ENCODE assay signal across 22 mouse cellular contexts in the genomic region with DNA sequence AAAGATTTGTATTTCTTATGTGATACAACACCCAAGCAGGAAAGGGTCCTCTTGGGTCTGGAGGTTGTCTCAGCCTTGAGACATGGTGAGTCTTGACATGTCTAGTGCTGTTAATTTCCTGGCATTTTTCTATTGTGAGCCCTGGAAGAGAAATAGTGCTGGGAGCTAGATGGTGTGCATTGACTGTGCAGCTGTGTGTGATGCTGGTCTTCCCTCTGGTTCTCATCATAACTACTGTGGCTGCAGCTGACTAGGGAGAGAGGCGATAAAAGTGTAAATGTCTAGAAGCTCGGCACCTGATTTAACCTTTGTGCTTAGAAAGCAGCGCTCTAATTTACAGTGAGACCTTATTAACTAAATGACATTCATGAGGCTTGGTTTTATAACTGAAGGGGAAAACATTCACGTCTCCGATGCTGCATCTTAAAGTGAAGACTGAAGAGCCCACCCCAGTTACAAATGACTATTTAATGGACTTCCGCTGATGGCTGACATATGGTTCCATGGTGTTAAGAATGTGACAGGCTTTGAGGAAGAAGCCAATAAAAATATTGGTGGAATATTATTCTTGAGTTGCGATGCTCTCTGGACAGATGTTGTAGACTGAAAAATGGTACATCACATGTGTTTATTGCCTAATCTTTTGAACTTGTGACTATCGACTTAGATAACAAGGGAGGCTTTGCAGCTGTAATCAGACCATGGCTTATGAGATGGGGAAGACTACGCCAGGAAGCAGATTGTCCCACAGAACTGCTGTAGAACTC.
DNase-seq lines count a peak whose midpoint lies in the region; ATAC-seq lines count a peak whose summit lies in the region.
"Had no signal": no experiment of that assay in that cellular context is flagged by ENCODE, and none has a peak within 500 bp of the region (broad histone marks: within the 10 kb centered on the region; RNA-seq: fewer than 3 reads in every experiment).

No protein-coding gene starts in this region.

- H3K27me3 ChIP-seq in kidney, embryonic 15.5 days, result no peaks in the 10 kb centered on the region
- H3K27me3 ChIP-seq: forebrain, embryonic 12.5 days; heart, embryonic 13.5 days; hindbrain, embryonic 15.5 days; liver, embryonic 13.5 days; midbrain, embryonic 12.5 days; neural tube, embryonic 12.5 days had no signal

- H3K9me3 ChIP-seq in kidney, embryonic 15.5 days (replicated peaks), result no peaks in the 10 kb centered on the region
- H3K9me3 ChIP-seq: forebrain, embryonic 12.5 days; hindbrain, embryonic 15.5 days; liver, embryonic 13.5 days; midbrain, embryonic 12.5 days; neural tube, embryonic 12.5 days had no signal

- no peaks in the 10 kb centered on the region for H3K36me3 ChIP-seq in kidney, embryonic 15.5 days
- H3K36me3 ChIP-seq: forebrain, embryonic 12.5 days; heart, embryonic 13.5 days; hindbrain, embryonic 15.5 days; liver, embryonic 13.5 days; midbrain, embryonic 12.5 days; neural tube, embryonic 12.5 days had no signal

- no peak overlapping the region for H3K4me3 ChIP-seq in kidney, embryonic 15.5 days (replicated peaks)
- H3K4me3 ChIP-seq: forebrain, embryonic 12.5 days; heart, embryonic 13.5 days; hindbrain, embryonic 15.5 days; left cerebral cortex, adult 2 months; liver, embryonic 13.5 days; midbrain, embryonic 12.5 days; neural tube, embryonic 12.5 days had no signal

- ATAC-seq in kidney, embryonic 15.5 days (replicated peaks; ENCODE audit: low FRiP score), result peak; percentile 82
- ATAC-seq: activated CD4-positive, CD25-positive, alpha-beta regulatory T cell, adult 4 months; CD4-positive, CD25-positive, alpha-beta regulatory T cell, adult 4 months had no signal

- DNase-seq in embryo, embryonic 11 days, result peak; percentile 9
- DNase-seq in embryo, embryonic 9.5 days (ENCODE audit: extremely low spot score), result no peak
- no peak for DNase-seq in kidney, adult 11 months
- peak; percentile 31 for DNase-seq in kidney, postnatal 14 days
- peak; percentile 52 for DNase-seq in lung, postnatal 36 days
- no peak for DNase-seq in left cerebral cortex, adult 8-10 months (ENCODE audit: low spot score in 2 of 2)
- DNase-seq: adrenal gland, postnatal 10 days; cerebellum, adult 9-10 months; layer of hippocampus, adult 9-11 months; liver, embryonic 13.5 days; right cerebral cortex, adult 18-20 months; thymus, postnatal 14 days had no signal

- peaks cover 19% of the 10 kb centered on the region; the same call in 1 of the 2 replicates for H3K4me1 ChIP-seq in kidney, embryonic 15.5 days
- H3K4me1 ChIP-seq: forebrain, embryonic 12.5 days; heart, embryonic 13.5 days; hindbrain, embryonic 15.5 days; liver, embryonic 13.5 days; midbrain, embryonic 12.5 days; neural tube, embryonic 12.5 days had no signal

- peak overlapping the region; percentile 62 for H3K27ac ChIP-seq in kidney, embryonic 15.5 days
- H3K27ac ChIP-seq: forebrain, embryonic 12.5 days; heart, embryonic 13.5 days; hindbrain, embryonic 15.5 days; left cerebral cortex, adult 2 months; liver, embryonic 13.5 days; macrophage; midbrain, embryonic 12.5 days; neural tube, embryonic 12.5 days had no signal

- H3K4me2 ChIP-seq in kidney, embryonic 15.5 days, result no peak overlapping the region
- H3K4me2 ChIP-seq: forebrain, embryonic 12.5 days; heart, embryonic 13.5 days; hindbrain, embryonic 15.5 days; liver, embryonic 13.5 days; midbrain, embryonic 12.5 days; neural tube, embryonic 12.5 days had no signal

- 51% methylated on average over 9 of the region's 9 CpGs for WGBS in kidney, embryonic 15.5 days

- no peak overlapping the region for H3K9ac ChIP-seq in kidney, embryonic 15.5 days
- H3K9ac ChIP-seq: forebrain, embryonic 12.5 days; heart, embryonic 13.5 days; hindbrain, embryonic 15.5 days; liver, embryonic 13.5 days; midbrain, embryonic 12.5 days; neural tube, embryonic 12.5 days had no signal

Comparison
In these comparisons a context has a peak if more than half of its experiments do, and no peak if none do; other contexts are left out.
1. DNase-seq: peak in embryo, embryonic 11 days (single experiment), kidney, postnatal 14 days (single experiment) and lung, postnatal 36 days (single experiment); none in embryo, embryonic 9.5 days (single experiment), kidney, adult 11 months (single experiment) and left cerebral cortex, adult 8-10 months (0 of 2).